Mouse (Mus musculus) megakaryocyte, embryonic 14.5 days (primary cell): ENCODE data around the gene Dnajc13. TPM values are rescaled to one million over a fixed set of nuclear protein-coding genes. Genes with fewer than 3 reads are reported as not detected.

Experiments
- H3K27me3 ChIP-seq: replicated peaks from 2 replicates; pipeline ENCODE3; 2012; ENCODE audit warnings: inconsistent platforms
- H3K36me3 ChIP-seq: replicated peaks from 2 replicates; pipeline ENCODE3; 2012; ENCODE audit warnings: low read length, inconsistent platforms, mixed read lengths
- H3K4me1 ChIP-seq: 2 replicates; pipeline ENCODE4 v1.6.1; 2012; ENCODE audit warnings: inconsistent platforms
- H3K4me3 ChIP-seq: replicated peaks from 2 replicates; pipeline ENCODE3; 2012; ENCODE audit warnings: moderate library complexity, mild to moderate bottlenecking, inconsistent platforms
- H3K9me3 ChIP-seq: 2 replicates; pipeline ENCODE4 v1.6.1; 2012; ENCODE audit warnings: inconsistent platforms
- FLI1 ChIP-seq: IDR thresholded peaks from 2 replicates; pipeline ENCODE4 v1.6.1; 2012; ENCODE audit warnings: low read length, inconsistent platforms, mixed read lengths
- GATA1 ChIP-seq: IDR thresholded peaks from 3 replicates; pipeline ENCODE4 v1.6.1; 2012; ENCODE audit warnings: mixed read lengths, low read length, inconsistent platforms, borderline replicate concordance
- polyA plus RNA-seq: library from polyadenylated mRNA; stranded (reverse); fragments of >175 nt; gene quantifications from 2 replicates; pipeline ENCODE4 v1.2.3, GENCODE M21; 2012; ENCODE audit warnings: low replicate concordance; ENCODE audit not compliant: insufficient read depth

Dnajc13 gene
- polyA plus RNA-seq, 1 experiment, result 3.0 TPM

- Histone ChIP-seq H3K9me3 (peaks cover 3% of the 10 kb centered on the region; the same call in 1 of the 2 replicates), H3K36me3 (peaks cover 15% of the 10 kb centered on the region), H3K27me3 (no peaks in the 10 kb centered on the region), H3K4me1 (peaks cover 34% of the 10 kb centered on the region), H3K4me3 (no peak overlapping the region)
- TF ChIP-seq GATA1, result no peak
- no peak for TF ChIP-seq FLI1
Observed at GRCm38 (mm10) chr9:104106930-104107329, 155.8 kb downstream of the Dnajc13 start.

GRCm38 (mm10) chr9:104104986-104105385 is 157.7 kb downstream of the Dnajc13 start:
- Histone ChIP-seq H3K4me3 (no peak overlapping the region), H3K36me3 (peaks cover 23% of the 10 kb centered on the region), H3K4me1 (peaks cover 36% of the 10 kb centered on the region), H3K9me3 (peaks cover 3% of the 10 kb centered on the region; the same call in 1 of the 2 replicates), H3K27me3 (no peaks in the 10 kb centered on the region)
- TF ChIP-seq FLI1, result no peak
- TF ChIP-seq GATA1, result no peak

- no peak for TF ChIP-seq FLI1
- no peaks in the 10 kb centered on the region for H3K9me3 ChIP-seq
- no peaks in the 10 kb centered on the region for H3K27me3 ChIP-seq
- H3K4me1 ChIP-seq, result peaks cover 31% of the 10 kb centered on the region
- H3K4me3 ChIP-seq, result no peak overlapping the region
- H3K36me3 ChIP-seq, result peaks cover 35% of the 10 kb centered on the region
Observed at GRCm38 (mm10) chr9:104102901-104103300, 159.8 kb downstream of the Dnajc13 start.

- Histone ChIP-seq H3K9me3 (no peaks in the 10 kb centered on the region), H3K4me1 (peaks cover 27% of the 10 kb centered on the region), H3K27me3 (no peaks in the 10 kb centered on the region), H3K4me3 (no peak overlapping the region), H3K36me3 (peaks cover 37% of the 10 kb centered on the region)
- TF ChIP-seq GATA1, result no peak
- TF ChIP-seq FLI1, result no peak
Observed at GRCm38 (mm10) chr9:104102301-104102700, 160.4 kb downstream of the Dnajc13 start.

- peaks cover 42% of the 10 kb centered on the region for H3K36me3 ChIP-seq
- no peak overlapping the region for H3K4me3 ChIP-seq
- TF ChIP-seq GATA1 (no peak), FLI1 (no peak)
- peaks cover 26% of the 10 kb centered on the region for H3K4me1 ChIP-seq
- no peaks in the 10 kb centered on the region for H3K9me3 ChIP-seq
- no peaks in the 10 kb centered on the region for H3K27me3 ChIP-seq
Observed at GRCm38 (mm10) chr9:104101458-104101857, 161.3 kb downstream of the Dnajc13 start.

Other genes starting within 250 kb of the Dnajc13 start
- not detected in 2 replicates for gene Gm28305, start 222.3 kb downstream of the Dnajc13 start, polyA plus RNA-seq
- 2.4 and 12.0 TPM in 2 replicates for gene Uba5, start 199.8 kb downstream of the Dnajc13 start, polyA plus RNA-seq
- 14.6 and 20.5 TPM in 2 replicates for gene Acad11, start 199.6 kb downstream of the Dnajc13 start, polyA plus RNA-seq
- not detected in 2 replicates for gene Ackr4, start 136.0 kb downstream of the Dnajc13 start, polyA plus RNA-seq
- 0.35 TPM in 1 of 2 replicates, not detected in the other for gene Acpp, start 74.8 kb upstream of the Dnajc13 start, polyA plus RNA-seq